Mouse (Mus musculus) heart, adult 9 months (tissue): ENCODE data around the gene Dnajc9.

Experiments
- DNase-seq, 2 experiments: peaks; one replicate each; pipeline ENCODE4 v3.0.0; 2022; ENCODE audit warnings: low spot score in 2 of 2

Dnajc9 gene

DNA sequence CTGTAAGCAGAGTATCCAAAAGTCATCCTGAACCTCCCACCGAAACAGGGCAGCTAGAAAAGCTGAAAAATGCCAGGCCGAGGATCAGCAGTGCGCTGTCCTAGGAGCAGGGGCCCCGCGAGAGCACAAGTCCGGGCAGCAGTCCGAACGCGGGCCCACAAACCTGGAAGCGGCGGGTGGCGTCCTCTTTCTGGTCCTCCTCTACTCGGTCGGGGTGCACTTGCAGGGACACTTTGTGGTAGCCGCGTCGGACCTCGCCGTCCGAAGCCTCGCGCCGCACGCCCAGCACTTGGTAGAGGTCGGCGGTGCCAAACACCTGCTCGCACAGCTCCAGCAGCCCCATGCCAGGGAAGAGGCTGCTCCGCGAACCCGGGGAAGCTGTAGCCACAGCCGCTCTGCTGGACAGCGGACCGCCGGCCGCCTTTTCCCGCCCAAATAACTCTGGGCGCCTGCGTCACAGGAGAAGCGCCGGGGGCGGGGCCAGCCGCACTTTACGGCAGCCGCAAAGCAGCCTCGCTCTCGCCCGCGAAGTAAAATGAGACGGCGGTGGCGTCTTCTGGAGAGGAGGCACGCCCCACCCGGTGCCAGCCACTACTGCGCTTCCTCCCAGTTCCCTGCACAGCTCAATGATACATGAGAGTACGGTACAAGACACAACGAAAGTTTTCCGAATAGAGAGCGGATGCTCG, at the start of gene Dnajc9:
TSS of gene Dnajc9 (minus strand) at position 470 of the 689 bp plus-strand sequence.
- DNase-seq: peak; percentile 88 to 94

- DNase-seq: no peak
These were observed 48.3 kb upstream of the Dnajc9 start for GRCm38 (mm10) chr14:20436976-20437375.

- DNase-seq: no peak
These were observed 43.7 kb upstream of the Dnajc9 start for GRCm38 (mm10) chr14:20432420-20432819.

- no peak for DNase-seq
These were observed 43.0 kb upstream of the Dnajc9 start for GRCm38 (mm10) chr14:20431726-20432125.

DNA sequence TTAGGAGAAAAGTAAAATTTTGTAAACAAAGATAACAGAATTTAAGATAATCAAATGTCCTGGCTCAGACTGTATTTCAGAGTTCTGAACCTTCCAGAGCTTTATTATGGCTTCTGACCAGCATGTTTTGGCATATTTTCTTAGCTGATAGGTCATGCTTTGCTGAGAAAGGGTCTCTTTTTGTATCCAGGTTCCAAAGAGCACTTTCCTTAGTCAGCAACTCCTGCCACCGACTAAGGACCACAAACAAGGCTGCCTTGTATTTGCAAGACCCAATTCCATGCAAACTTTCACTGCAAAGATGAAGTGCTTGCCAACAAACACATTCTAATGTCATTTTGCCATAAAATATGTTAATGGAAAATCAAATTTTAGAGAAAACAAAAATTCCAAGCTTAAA, 41.1 kb upstream of the Dnajc9 start:
- DNase-seq: no peak

- no peak for DNase-seq
These were observed 39.9 kb upstream of the Dnajc9 start for GRCm38 (mm10) chr14:20428593-20428992.

DNA sequence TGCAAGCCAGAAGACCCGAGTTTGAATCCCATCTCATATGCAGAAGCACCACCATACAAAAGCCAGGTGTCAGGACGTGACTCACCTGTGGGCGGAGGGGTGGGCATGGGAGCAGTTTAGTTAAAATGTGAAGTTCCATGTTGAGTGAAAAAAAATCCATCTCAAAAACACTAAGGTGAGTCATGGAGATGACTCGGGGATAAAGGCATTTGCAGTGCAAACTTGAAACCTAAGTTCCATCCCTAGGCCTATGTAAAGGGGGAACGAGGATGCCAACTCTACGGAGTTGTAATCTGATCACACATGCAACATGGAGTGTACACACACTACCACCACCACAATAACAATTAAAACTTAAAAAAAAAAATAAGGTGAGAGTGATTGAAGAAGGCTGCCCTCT, 34.3 kb upstream of the Dnajc9 start:
- DNase-seq: no peak

DNA sequence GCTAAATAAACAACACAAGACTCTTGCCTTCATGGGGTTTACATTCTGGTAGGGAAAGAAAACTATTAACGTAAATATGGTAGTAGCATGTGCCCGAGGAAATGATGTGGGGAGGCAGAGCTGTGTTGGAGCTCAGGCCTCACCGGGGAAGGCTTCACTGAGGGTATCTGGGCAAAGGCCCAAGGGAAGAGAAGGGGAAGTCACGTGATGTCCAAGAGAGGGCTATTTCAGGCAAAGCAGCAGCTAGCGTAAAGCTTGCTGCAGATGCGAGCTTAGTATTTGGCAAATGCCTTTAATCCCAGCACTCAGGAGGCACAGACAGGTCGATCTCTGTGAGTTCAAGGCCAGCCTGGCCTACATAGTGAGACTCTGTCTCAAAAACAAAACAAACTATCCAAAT, 33.5 kb upstream of the Dnajc9 start:
- no peak for DNase-seq

DNA sequence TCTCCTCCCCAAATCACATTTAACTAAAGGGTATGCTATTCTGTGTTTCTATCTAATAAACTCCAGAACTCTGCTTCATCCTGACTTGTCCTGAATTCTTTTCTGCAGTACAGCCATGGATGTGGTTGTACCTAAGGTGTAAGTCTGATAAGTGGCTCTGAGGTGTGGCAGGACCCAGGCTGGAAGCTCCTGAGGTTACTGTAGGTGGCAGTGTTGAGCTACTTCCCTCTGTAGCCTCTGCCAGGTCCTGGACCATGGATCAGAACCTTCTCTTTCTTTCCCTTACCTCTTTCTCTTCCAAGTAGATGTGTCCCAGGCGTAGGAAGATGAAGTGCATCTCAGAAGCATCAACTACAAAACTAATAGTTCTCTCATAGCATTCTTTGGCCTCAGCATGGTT, 11.4 kb upstream of the Dnajc9 start:
- DNase-seq: no peak

DNA sequence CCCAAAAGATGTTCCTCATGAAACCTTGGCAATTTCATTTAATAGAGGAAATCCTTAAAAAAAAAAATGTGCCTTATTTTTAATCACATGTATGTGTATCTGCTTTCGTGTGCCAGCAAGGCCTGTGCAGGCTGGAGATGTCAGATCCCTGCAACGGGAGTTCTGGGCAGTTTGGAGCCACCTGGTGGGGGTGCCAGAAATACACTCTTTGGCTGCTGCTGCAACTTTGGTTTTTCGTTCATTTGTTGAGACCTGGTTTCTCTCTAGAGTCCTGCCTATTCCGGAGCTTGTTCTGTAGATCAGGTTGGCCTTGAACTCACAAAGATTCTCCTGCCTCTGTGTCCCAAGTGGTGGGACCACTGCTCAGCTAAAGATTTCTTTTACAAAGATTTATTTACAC, 10.2 kb upstream of the Dnajc9 start:
- DNase-seq: no peak

- no peak for DNase-seq
These were observed 8.5 kb upstream of the Dnajc9 start for GRCm38 (mm10) chr14:20397220-20397619.

- peak; percentile 95 to 96 for DNase-seq
These were observed 4.6 kb upstream of the Dnajc9 start, which contains the start of gene Mrps16 for GRCm38 (mm10) chr14:20393205-20393913. Gene Mrps16 (minus strand): TSS chr14:20393634.

DNA sequence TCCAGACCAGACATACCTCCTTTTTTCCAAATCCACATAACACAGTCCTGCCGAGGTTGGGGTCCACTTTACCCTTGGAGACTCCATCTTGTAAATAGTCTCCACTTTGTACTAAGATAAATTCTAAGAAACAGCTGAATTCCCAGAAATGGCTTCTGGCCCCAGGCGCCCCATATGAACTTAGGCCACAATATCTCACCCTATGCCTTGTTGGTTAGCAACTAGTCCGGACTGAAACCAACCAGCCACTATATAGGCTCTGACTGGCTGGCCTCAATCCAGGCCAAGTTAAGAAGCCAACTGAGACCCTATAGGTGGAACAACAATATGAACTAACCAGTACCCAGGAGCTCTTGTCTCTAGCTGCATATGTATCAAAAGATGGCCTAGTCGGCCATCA, 3.6 kb upstream of the Dnajc9 start:
- DNase-seq: no peak

DNA sequence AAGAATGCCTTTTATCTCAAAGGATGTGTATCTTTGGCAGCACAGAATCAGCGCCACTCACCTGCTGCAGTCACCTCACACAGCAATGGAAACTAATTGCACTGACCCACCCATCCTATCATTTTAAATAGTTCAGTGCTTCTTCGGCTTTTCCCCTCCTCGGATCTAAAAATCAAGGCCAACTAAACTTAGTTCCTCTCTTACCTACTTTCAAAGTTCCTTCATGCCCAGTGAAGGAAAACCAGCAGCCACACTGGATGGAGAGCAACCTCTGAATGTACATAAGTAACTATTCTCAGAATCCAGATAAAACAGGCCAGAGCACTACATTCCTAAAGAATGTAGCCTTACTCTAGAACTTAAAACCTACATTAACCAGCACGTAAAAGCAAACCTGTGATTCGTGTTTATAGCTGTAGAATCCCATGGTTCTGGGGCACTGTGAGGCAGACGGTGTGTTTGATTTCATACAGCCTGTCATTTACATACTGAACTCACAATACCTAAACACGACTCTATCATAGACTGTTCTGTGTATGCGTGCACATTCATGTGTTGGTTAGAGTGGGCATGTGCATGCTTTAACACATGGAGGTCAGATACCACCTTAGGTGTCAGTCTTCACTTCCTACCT, 853 bp upstream of the Dnajc9 start:
- DNase-seq: no peak

DNA sequence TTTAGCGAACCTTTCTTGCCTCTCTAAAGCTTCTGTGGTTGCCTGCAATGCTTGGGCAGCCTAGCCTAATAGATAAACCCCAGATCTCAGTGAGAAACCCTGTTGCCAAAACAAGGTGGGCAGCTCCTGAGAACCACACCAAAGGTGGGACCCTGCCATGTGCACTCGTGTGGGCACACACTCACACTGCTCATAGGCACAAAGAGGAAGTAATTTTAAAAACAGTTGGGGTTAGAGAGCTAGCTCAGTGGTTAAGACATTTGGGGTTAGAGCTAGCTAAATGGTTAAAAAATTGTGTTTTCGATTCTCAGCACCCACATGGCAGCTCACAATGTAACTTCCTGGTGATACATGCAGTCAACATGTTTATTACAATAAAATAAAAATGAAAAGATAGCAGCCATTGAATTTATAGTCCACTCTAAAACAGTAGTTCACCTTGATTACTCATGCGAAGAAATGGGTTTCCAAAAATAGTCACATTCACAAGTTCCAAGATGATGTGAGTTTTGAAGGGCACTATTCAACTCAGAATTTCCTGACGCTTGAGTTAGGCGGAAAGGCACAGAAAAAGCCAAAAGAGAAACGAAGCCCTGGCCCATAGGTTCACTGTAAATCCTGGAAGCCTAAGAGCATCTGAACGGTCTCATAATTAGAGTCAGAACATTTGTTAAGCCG, 8.8 kb downstream of the Dnajc9 start:
- no peak for DNase-seq

DNA sequence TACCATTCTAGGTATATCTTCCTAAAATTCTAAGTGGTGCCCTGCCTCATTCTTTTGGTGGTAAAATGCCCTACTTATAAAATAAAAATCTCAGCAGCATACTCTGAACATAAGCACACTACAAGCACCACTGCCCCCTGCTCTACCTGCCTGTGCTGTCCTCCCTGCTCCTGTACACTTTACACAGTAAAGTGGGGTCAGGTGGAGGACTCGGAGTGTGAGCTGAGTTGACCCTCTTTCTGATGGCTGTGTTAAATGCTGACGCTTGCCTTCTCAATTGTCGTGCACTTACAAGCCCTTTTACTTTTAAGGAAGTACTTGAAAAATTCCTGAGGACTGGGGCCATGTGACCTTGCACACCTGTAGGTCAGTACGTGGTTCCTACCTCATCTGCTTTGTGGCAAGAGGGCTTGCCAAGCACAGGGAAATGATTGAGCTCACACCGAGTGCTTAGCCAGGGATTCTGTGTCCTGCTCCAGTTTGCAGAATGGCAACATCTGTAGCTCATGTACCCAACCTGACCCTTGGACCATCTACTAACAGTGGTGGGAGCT, 9.5 kb downstream of the Dnajc9 start:
- no peak for DNase-seq

DNA sequence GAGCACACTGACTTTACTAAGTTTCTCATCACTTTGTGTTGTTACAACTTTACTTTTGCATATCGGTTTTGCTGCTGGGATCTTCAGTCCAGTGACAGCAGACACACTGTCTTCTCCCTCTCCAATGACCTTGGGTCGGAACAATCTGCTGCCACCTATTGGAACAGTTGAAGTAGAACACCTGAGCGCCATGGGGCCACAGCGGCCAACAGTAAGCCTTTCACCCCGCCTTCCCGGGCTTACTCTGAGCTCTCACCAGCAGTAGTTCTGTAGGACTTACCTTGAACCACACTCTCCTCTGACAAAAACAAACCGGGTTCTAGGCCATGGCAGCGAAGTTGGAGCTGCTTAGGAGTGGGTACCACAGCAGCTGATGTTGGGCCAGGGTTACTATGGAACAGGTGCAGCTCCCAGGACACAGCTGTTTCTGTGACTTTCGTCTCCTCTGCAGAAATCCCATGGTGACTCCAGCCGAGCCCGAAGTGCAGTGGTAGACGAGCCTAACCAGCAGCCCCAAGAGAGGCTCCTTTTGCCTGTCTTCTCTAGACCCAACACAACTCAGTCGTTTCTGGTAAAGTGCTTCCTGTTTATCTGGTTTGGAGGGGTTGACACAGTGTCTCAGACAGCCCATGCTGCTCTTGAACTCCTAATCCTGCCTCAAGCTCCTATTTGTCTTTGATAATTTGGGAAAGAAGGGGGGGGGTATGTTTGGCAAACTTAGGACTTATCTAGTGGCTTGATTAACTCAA, 10.2 kb downstream of the Dnajc9 start:
- DNase-seq: peak; percentile 18 to 28

DNA sequence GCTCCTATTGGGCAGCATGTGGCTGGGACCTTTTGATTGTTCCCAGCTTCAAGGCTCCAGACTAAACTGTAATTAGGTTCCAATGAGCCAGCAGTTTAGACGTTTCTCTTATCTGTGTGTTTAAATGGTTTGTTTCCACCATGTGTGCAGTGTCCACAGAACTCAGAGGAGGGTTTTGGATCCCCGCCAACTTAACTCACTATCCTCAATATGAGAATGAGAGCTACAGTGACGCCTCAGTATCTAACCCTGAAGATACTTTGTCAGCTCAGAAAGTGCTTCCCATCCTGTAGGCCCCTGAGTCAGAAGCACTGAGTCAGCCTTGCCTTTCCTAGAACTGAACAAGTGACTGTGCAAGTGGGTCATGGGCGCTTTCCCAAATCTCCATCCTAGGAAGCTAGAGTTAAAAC, 11.6 kb downstream of the Dnajc9 start:
- no peak for DNase-seq

GRCm38 (mm10) chr14:20371854-20372253, 16.9 kb downstream of the Dnajc9 start:
- DNase-seq: no peak

DNA sequence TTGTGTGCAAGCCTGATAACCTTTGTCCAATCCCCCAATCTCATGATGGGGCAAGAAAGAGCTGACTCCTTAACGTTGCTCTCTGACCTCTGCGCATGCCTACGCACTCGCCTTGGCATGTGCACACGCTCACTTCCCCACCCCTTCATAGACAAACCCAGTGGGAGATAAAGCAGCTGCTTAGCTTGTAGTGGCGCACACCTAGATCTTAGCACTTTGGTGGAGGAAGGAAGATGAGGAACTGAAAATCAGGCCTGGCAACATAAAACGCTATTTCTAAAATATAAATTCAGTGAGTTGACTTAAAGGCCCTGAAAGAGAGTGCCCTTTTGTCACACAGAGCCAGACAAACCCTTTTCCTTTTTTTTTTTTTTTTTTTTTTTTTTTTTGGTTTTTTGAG, 17.9 kb downstream of the Dnajc9 start:
- DNase-seq: no peak

DNA sequence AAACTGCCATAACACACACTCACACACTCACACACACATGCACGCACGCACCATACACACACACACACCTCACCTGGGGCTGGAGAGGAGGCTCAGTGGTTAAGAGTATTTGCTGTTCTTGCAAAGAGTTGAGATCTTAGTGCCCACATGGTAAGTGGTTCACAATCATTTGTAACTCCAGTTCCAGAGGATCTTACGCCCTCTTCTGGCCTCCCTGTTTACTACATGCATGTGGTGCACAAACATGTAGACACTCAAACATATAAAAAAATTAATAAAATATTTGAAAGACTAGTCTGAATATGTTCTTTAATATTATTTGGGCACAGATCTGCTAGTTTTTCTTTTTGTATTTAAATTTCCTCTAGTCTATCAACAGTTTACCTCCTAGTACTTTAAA, 20.4 kb downstream of the Dnajc9 start:
- no peak for DNase-seq
